Mouse (Mus musculus) ES-E14 (cell line): ENCODE results near the gene Isl2. TPM values are rescaled to one million over a fixed set of nuclear protein-coding genes. Genes with fewer than 3 reads are reported as not detected.
A peak's percentile ranks its signal among the peaks of the same experiment; 100 is the strongest.

Experiments
- DNase-seq: peaks from one replicate; pipeline ENCODE4 v3.0.0-alpha.2; 2013; ENCODE audit warnings: low read depth, low spot score
- H3K27ac ChIP-seq: 2 replicates; pipeline ENCODE4 v1.5.1; 2012; ENCODE audit warnings: low read depth, mild to moderate bottlenecking, low read length, moderate library complexity, mixed read lengths; ENCODE audit not compliant: poor library complexity, insufficient read depth, severe bottlenecking
- H3K36me3 ChIP-seq: 2 replicates; pipeline ENCODE4 v1.6.1; 2012; ENCODE audit warnings: mild to moderate bottlenecking, low read length, moderate library complexity, mixed read lengths; ENCODE audit not compliant: control insufficient read depth, poor library complexity, insufficient read depth, severe bottlenecking
- H3K4me1 ChIP-seq, 2 experiments: fragments of 150-350 bp in 1 of 2; sonication (generic) in 1 of 2; 2 replicates each; pipeline ENCODE4 v1.6.1; 2012; ENCODE audit warnings: low read length in 2 of 2, mild to moderate bottlenecking in 1 of 2, mixed read lengths in 1 of 2; ENCODE audit not compliant: control insufficient read depth in 2 of 2, insufficient read depth in 2 of 2, poor library complexity in 1 of 2
- H3K4me3 ChIP-seq, 2 experiments: fragments of 150-350 bp in 1 of 2; sonication (generic) in 1 of 2; 2 replicates each; pipeline ENCODE4 v1.5.1; 2012; ENCODE audit warnings: low read length in 2 of 2, low read depth in 1 of 2, mild to moderate bottlenecking in 1 of 2, mixed read lengths in 1 of 2; ENCODE audit not compliant: insufficient read depth in 1 of 2, poor library complexity in 1 of 2, severe bottlenecking in 1 of 2
- H3K9ac ChIP-seq: 2 replicates; pipeline ENCODE4 v1.6.1; 2012; ENCODE audit warnings: low read depth, mild to moderate bottlenecking, low read length, mixed read lengths; ENCODE audit not compliant: poor library complexity, insufficient read depth, severe bottlenecking
- H3K9me3 ChIP-seq: fragments of 150-350 bp; sonication (generic); 2 replicates; pipeline ENCODE4 v1.6.1; 2012; ENCODE audit warnings: low read depth, mild to moderate bottlenecking, low read length; ENCODE audit not compliant: control insufficient read depth, insufficient read depth
- CHD2 ChIP-seq: IDR thresholded peaks from 2 replicates; pipeline ENCODE4 v1.6.1; 2014; ENCODE audit warnings: mild to moderate bottlenecking, low read depth, low read length, inconsistent platforms
- HCFC1 ChIP-seq: IDR thresholded peaks from 2 replicates; pipeline ENCODE4 v1.6.1; 2012; ENCODE audit warnings: low read length, inconsistent platforms, borderline replicate concordance; ENCODE audit not compliant: insufficient read depth
- MAFK ChIP-seq: IDR thresholded peaks from 2 replicates; pipeline ENCODE4 v1.6.1; 2014; ENCODE audit warnings: mild to moderate bottlenecking, low read depth, low read length, inconsistent platforms; ENCODE audit not compliant: insufficient read depth
- ZC3H11A ChIP-seq: IDR thresholded peaks from 2 replicates; pipeline ENCODE4 v1.6.1; 2012; ENCODE audit warnings: low read depth, mild to moderate bottlenecking, inconsistent platforms, low read length, borderline replicate concordance
- ZNF384 ChIP-seq: IDR thresholded peaks from 2 replicates; pipeline ENCODE4 v1.6.1; 2012; ENCODE audit warnings: low read depth, low read length, inconsistent platforms
- in situ Hi-C, 2 experiments: fragments of 600-800 bp; cut with MboI; formaldehyde crosslinking; loops; one replicate each; pipeline ENCODE4 v1.15.1; 2025; ENCODE audit warnings: low sequenced_read_pairs in 2 of 2, inconsistent platforms in 1 of 2; ENCODE audit not compliant: unreplicated experiment in 2 of 2
- total RNA-seq: library from RNA; depleted of rRNA; stranded (reverse); fragments of 300-350 nt; gene quantifications from 2 replicates; pipeline ENCODE4 v1.2.3, GENCODE M21; 2012

The Isl2 gene
- total RNA-seq, 1 experiment = 0.45 TPM

DNA sequence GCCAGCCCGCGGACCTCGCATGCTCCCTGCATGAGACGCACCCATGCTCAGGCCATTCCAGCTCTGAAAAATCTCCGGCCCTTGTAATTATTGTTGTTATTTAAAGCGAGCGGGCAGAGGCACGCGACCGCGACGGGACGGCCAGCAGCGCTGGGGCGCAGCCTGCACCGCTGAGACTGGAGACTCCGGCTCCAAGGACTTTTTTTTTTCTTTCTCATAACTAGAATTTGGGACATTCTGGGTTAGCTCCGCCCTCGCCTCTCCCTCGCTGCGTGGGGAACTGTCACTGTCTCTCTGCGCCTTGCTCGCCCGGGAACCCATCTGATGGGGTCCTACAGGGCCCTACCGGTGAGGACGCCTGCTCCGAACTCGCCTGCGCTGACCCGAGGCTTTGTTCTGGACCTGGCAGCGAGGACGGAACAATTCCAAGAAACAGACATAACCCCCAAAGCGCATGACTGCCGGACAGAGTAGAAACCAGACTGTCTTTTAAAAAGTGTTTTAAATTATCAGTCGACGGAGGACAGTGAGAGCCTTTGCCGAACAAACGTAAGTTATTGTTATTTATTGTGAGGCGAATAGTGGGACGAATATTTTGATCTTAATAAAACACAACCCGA, 7.2 kb downstream of the Isl2 start:
- DNase-seq = no peak
- no peaks in the 10 kb centered on the region for H3K9me3 ChIP-seq
- H3K36me3 ChIP-seq = no peaks in the 10 kb centered on the region
- H3K4me3 ChIP-seq = peak overlapping the region; percentile 21 to 61; a peak in 2 of 4 replicates
- in situ Hi-C loops = no loop called here
- no peak overlapping the region for H3K27ac ChIP-seq
- H3K9ac ChIP-seq = no peak overlapping the region
- TF ChIP-seq CHD2 = no peak
- 0 out of 2 replicates have a peak, but pooled peaks have one; percentile 17 for TF ChIP-seq ZNF384
- H3K4me1 ChIP-seq = peaks cover 0 to 12% of the 10 kb centered on the region in 2 experiments; a peak in 1 of 4 replicates

DNA sequence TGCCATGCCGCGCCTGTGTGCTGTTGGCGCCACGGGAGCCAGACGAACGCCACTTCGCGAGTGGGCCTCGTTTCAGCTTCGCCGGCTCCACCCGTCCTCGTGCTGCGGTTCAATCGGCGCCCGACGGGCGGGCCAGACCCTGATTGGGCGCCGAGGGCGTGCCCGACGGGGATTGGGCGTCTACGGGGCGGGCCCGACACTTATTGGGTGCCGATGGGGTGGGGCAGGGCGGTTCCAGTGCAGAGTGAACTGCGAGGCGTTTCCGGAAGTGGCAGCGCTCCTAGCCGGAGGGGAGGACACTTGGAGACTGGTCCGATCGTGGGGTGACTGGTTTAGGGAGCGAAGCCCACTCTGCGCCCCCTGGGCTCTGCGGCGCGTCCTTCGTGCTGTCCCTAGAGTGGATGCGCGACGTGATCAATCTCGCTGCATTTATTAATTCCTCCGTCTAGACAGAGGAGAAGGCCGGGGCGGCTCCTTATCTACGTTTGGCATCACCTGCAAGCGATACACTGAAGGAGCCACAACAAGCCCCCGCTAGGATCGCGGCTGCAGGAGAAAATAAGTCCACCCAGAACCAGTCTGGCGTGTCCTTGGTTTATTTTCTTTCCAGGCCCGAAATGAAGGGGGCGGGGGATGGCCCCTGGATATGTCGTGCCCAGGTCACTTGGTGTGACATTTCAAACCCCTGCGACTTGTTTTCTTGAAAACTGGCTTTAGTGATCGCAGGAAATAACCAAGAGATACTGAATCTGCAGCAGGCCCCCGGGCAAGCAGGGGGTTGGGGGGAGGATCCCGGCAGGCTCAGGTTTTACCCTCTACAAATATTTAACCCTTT, 7.9 kb downstream of the Isl2 start:
- no peak for TF ChIP-seq HCFC1
- TF ChIP-seq MAFK = no peak
- no peak for TF ChIP-seq CHD2
- in situ Hi-C loops = no loop called here
- H3K9ac ChIP-seq = no peak overlapping the region
- peak overlapping the region; percentile 27 to 61 for H3K4me3 ChIP-seq
- H3K9me3 ChIP-seq = no peaks in the 10 kb centered on the region
- H3K27ac ChIP-seq = no peak overlapping the region
- peaks cover 0 to 12% of the 10 kb centered on the region in 2 experiments; a peak in 1 of 4 replicates for H3K4me1 ChIP-seq
- no peak for DNase-seq
- H3K36me3 ChIP-seq = no peaks in the 10 kb centered on the region

DNA sequence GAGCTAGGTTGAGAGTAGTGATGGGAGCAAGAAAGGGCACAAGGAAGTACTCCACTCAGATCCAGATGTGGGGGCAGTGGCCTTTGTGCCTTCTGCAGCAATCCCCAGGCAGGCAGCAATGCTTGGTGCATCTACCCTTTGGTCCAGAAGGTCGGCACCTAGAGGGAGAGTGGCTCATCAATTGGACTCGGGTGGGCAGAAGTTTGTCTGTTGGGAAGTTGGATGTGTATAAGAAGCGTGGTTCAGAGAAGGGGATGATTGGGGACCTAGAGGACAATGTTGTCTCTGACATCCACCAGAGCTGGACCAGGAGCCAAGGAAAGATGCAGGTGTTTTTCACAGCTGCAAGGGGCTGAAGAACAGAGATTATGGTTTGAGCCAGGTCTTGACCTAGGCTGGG, 10.4 kb downstream of the Isl2 start:
- H3K4me1 ChIP-seq = peaks cover 0 to 7% of the 10 kb centered on the region in 2 experiments; a peak in 1 of 4 replicates
- H3K36me3 ChIP-seq = no peaks in the 10 kb centered on the region
- H3K9me3 ChIP-seq = no peaks in the 10 kb centered on the region
- H3K27ac ChIP-seq = no peak overlapping the region
- in situ Hi-C loops = no loop called here
- no peak overlapping the region for H3K4me3 ChIP-seq
- TF ChIP-seq HCFC1 (no peak), ZC3H11A (no peak), ZNF384 (no peak), MAFK (no peak), CHD2 (no peak)
- H3K9ac ChIP-seq = no peak overlapping the region
- DNase-seq = no peak

DNA sequence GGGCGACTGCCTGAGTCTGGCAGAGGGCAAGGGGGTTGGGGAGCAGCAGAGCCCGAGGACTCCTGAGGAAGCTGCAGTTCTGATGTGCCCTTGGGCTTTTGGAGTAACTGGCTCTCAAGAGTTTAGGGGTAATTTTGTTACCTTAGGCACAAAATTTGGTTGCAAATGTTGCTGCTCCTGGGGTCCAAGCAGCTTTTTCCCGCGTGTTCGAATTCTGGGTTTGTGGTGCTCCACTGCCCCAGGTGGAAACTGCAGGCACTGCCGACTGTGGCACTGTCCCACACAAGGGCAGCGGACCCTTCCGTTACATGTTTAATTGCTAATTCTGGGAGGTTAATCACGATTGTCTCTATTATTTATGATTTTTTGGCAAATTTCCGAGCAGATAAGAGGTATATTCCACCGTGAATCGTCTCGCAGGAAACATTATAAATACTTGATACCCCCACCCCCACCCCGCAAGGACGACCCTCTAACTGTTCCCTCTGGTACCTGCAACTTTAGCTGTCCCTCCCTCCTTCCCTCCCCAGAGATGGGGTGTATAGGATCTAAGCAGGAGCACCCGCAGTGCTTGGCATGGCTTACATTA, 10.9 kb downstream of the Isl2 start:
- no peaks in the 10 kb centered on the region for H3K36me3 ChIP-seq
- H3K9ac ChIP-seq = no peak overlapping the region
- no peaks in the 10 kb centered on the region for H3K9me3 ChIP-seq
- no peak overlapping the region for H3K27ac ChIP-seq
- H3K4me1 ChIP-seq = peaks cover 0 to 7% of the 10 kb centered on the region in 2 experiments; a peak in 1 of 4 replicates
- in situ Hi-C loops = no loop called here
- DNase-seq = no peak
- TF ChIP-seq ZNF384 = no peak
- TF ChIP-seq ZC3H11A = no peak
- TF ChIP-seq CHD2 = no peak
- TF ChIP-seq MAFK = no peak
- no peak for TF ChIP-seq HCFC1
- no peak overlapping the region for H3K4me3 ChIP-seq
